Mouse (Mus musculus) adrenal gland, adult 2 months (tissue): ENCODE data around the gene Olfr520. TPM values are rescaled to one million over a fixed set of nuclear protein-coding genes. Genes with fewer than 3 reads are reported as not detected.
"Not testable (repeated sequence)": the region's sequence is repeated elsewhere in the genome, so short reads cannot be mapped to it uniquely, and the experiment has no call there.

ENCODE experiments used
- DNase-seq: peaks from one replicate; pipeline ENCODE4 v3.0.0; 2021
- long read RNA-seq: library from polyadenylated mRNA; stranded (forward); transcript quantifications from one replicate; pipeline ENCODE4 v2.0.0, GENCODE M21; 2021
- polyA plus RNA-seq: library from polyadenylated mRNA; depleted of rRNA; stranded (reverse); fragments of >200 nt; gene quantifications from 2 replicates; pipeline ENCODE4 v1.2.3, GENCODE M21; 2012; rRNA removed
- total RNA-seq, 2 experiments: library from RNA; stranded (reverse); gene quantifications; 2 replicates each; pipeline ENCODE4 v1.2.3; 2021

The Olfr520 gene
- not detected for total RNA-seq
- not detected in 2 replicates for polyA plus RNA-seq
- long read RNA-seq: 0 reads

DNA sequence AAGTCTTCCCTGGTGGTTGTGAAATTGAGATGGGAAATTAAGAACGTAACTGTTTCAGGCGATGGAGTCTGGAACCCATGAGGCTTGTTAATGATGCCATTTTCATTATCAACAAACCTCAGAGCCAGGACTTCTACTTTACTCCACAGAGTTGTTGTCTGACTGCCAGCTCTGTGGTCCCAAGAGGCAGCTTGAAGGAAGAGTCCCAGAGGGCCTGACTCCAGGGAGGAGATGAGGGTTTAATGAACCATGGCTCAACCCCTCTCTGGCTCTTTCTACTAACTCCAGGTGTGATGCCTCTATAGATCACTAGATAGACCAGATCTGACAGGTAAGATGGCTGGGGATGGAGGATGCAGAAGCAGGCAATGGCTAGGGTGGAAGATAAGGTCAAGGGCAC is at the start of gene Olfr520:
Olfr520 (plus strand) TSS at position 301 of the 400 bp plus-strand sequence.
- DNase-seq: no peak

DNA sequence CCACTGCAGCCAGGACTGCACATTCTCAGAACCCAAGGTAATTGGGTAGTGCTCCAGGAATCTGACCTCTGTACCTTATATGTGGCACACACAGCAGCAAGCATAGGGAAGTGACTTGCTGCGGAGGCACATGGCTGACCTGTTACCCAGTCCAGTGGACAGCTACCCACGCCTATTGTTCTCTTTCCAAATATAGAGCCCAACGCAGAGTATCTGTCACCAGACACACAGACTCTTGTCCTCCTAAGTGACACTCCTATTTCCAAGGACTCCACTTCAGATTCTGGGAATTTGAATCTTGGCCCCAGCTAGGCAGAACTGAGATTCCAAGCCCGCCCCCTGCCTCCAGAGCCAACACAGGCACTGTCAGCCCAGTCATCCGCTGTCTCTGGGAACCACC is 49.3 kb upstream of the Olfr520 start:
- DNase-seq: no peak

DNA sequence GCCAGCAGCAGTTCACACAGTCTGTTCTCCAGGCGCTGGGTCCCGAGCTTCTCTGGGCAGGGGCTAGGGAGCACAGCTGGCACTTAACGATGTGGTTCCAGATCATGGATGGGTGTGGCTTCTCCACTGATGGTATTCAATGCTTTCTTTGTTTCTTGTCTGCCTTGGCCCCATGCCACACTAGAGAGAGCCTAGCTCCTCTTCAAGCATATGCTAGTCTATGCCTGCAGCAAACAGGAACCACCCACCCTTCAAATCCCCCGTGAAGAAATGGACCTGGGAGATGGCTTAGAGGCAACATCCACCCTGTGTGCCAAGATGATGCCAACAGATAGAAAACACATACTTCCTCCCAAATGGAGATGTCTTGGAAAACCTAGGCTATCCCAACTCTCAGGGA is 46.0 kb upstream of the Olfr520 start:
- DNase-seq: no peak

DNA sequence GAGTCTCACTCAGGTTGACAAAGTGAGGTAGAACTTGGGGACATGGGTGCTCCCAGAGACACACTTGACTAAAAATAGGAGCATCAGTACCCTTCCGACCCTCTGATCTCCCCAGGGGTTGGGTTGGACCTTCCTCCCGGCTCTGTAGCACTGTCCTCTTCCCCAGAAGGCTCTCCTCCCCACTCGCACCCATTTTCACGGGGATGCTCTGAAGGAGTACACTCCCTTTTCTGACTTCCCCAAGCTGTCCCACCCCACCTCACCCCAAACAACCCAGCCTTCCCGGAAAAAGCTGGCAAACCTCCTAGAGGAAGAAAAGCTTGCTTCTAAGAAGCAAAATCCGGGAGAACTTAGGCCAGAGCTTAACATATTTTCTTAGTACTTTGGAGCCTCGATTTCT is 39.3 kb upstream of the Olfr520 start:
- no peak for DNase-seq

DNA sequence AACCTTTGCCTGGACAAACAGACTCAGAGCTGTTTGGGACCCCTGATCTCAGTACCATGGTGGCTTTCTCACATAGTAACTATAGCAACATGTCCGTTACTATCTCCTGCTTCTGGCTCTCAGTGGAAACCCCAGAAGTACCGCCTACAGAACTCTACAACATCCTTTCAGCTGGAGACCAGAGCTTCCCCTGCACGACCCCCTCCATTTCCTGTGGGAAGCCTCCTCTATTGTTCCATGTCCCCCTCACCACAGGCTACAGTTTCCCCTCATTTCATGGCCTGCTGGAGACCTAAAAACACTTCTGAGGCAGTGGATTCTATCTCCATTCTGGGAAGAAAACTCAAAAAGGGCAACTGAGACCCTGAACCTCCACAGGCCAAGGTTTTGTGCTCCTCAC is 37.7 kb upstream of the Olfr520 start:
- DNase-seq: no peak

DNA sequence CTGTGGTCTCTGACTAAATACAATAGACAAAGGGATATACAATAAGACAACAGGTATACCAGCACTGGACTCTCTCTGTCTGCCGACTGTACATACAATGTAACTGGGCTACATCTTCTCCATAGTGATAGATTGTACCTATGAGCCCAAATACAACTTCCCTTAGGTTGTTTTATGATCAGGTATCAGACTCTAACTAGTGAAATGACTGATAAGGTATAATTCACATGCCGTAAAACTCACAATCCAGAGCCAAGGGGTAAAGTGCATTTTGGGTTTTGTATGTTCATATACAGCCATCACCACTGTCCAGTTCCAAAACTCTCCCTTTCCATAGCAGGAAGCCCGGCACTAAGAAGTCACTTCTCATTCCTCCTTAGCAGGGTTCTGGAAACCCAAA is 36.7 kb upstream of the Olfr520 start:
- DNase-seq: no peak

DNA sequence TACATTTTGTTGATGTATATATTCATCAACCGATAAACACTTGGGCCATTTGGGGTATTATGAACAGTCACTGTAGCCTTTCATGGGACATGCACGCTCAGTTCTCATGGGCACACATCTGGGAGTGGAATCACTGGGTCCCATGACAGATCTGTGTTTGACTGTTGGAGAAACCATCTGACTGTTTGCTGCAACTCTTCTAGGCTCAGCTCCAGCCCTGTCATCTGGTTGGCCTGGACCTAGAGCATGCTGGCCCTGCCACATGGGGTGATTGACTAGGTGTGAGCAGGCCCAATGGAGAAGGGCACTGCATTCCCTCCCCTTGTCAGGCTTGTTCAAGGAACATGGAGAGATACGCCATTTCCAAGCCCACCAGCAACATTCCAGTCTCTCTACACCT is 36.1 kb upstream of the Olfr520 start:
- no peak for DNase-seq

DNA sequence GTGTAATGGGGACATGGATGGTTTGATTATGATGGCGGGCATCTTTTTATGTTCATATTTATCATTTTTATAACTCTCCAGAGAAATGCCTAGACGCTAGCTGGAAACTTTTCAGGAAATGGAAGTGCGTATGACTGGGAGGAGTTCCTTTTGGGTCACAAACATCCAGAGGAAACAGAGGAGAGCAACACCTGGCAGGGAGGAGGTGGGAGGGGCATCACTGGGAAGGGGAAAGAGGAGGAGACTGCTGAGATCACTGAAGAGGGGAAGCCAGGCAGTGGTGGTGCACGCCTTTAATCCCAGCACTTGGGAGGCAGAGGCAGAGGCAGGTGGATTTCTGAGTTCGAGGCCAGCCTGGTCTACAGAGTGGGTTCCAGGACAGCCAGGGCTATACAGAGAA is 35.6 kb upstream of the Olfr520 start:
- DNase-seq: not testable (repeated sequence)

DNA sequence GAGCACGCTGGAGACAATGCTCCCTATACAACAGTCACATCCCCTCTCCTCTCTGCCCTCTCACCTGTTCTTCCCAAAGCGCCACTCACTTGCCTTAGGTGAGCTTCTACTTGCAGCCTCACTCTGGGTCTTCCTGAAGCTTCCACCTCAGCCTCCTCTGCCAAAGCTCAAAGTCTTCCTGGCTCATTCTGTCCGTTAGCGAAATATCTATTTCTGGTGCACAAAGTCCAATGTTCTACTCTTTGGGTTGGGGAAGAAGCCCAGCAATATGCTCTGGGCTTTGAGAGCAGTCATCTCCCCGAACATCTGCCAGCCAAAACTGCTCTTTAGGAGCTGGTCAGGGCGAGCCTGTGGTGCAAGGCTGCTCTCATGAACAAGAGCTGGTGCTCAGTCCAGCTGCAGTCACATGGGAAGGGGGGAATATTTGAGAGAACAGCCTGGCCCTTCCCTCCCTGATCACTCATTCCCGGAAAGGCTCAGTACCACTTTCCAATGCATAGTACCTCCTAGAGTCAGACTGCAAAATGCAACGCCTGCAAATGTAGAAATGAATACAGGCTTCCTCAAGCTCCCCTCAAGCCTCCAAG is 34.5 kb upstream of the Olfr520 start:
- DNase-seq: no peak

DNA sequence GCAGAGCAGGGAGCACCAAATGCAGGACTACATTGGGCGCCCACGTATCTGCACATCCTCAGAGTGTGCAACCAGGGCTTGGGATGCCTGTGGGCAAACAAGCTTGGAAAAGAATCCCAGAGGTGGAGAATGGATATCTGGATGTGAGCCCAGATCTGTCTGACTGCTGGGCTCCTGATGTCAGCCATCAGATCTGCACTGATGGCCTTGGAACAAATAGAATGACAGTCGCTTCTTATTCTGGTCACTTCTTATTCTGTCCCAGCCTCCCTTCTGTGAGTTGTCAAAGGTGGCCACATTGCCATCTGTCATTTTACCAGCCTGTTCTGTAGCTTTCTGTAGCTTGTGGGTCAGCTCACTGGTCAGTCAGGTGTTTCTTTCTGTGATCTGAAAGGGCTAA is 31.5 kb upstream of the Olfr520 start:
- DNase-seq: no peak

DNA sequence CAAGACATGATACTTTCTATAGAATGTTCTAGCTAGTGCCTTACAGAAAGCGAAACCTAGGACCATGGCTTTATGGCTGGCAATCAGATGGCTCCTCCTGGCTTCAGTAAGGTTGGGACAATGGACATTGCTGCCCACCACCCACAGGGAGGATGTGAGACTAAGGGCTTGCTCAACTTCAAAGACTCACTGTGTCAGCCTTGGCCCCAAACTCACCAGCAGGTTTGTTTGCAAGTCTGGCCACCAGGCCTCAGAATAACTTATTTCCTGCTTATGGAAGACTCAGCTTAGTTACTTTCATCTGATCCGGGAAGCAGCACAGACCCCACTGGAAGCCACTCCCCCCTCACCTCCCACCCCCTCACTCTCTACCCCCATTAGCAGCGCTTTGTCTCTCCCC is 31.0 kb upstream of the Olfr520 start:
- DNase-seq: no peak

DNA sequence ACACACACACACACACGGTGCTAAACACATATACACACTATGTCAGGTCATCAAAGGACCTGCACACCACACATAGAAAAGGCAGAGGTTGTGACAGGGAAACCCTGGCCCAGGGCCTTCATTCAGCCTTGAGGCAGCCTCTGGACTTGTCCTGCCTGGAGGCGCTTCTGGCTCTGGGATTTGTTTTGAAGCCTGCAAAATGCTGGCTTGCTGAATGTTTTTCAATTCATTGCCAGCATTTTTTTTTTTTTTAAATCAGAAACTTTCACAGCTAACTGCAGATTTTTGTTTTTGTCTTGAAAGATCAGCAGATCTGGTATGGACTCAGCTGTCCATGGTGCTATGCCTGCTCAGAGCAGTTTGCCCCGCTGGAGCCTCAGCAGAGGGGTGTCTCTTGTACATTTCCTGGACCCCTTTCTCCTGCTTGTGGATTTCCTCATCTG is 30.3 kb upstream of the Olfr520 start:
- DNase-seq: peak; percentile 69

DNA sequence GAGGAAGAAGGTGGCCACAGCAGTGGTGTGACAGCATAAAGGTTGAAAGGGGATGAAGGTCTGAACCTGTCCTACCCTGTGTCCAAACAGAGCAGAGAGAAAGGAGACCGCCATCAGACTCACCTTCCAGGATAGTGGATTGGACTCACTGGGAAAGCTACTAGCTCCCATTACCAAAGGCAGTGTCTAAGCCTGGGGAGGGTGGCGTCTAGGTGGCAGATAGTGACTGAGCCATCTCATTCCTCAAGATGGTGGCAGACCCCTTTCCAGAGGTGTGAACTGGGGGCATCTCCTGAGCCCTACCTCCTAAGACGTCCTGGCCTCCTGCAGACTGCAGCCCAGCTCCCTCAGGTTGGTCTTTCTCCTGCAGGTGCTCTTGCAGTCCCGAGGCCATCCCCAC is 29.4 kb upstream of the Olfr520 start:
- no peak for DNase-seq

DNA sequence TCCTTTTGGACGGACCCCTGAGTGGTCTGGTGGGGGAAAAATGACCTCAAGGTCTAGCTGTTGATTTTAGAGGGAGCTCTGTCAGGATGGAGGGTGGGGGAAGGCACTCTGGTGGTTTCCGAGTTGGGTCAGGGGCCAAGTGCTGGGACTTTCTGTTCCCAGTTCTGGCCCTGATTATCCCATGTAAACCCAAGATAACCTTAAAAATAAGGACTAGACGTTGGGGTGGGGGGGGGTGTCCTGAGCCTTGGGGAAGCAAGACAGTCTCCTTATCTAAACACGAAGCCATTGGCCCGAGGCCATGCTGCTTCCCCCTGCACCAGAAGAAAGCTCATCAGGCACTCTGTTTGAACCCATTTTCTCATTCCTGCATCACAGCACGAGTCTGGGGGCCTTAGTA is 27.9 kb upstream of the Olfr520 start:
- DNase-seq: no peak

DNA sequence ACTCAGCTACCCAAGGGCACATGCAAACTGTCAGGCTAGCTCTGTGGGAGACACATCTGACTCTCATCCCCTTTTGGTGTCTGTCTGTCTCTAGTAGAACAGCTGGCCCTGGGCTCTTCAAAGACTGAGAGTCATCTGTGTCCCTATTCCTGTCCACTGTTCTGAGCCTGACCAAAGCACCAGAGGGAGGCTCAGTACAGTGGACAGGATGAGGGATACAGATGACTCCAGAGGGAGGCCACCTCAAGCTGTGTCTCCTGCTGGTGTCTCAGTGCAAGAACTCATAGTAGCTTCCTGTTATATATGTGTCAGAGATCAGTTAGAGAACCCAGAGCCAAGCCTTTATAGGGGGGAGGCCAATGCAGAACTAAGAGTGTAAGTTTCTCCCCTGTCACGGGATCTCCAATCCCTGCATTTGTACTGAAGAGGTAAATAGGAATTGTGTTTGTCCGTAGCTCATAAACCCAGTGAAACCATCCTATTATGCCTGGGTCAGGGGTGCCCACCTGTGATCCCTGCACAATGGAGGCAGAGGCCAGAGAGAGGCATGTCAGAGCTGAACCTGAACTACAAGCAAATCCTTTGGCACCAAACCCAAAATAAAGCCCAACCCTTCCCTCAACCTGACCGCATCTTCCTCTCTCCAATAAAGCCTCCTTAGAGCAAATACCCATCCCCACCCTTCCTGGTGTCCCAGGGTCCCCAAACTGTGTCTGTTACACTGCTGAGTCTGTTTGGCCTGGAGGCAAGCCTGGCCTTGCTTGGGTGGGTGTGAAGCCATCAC is 25.1 kb upstream of the Olfr520 start:
- no peak for DNase-seq

DNA sequence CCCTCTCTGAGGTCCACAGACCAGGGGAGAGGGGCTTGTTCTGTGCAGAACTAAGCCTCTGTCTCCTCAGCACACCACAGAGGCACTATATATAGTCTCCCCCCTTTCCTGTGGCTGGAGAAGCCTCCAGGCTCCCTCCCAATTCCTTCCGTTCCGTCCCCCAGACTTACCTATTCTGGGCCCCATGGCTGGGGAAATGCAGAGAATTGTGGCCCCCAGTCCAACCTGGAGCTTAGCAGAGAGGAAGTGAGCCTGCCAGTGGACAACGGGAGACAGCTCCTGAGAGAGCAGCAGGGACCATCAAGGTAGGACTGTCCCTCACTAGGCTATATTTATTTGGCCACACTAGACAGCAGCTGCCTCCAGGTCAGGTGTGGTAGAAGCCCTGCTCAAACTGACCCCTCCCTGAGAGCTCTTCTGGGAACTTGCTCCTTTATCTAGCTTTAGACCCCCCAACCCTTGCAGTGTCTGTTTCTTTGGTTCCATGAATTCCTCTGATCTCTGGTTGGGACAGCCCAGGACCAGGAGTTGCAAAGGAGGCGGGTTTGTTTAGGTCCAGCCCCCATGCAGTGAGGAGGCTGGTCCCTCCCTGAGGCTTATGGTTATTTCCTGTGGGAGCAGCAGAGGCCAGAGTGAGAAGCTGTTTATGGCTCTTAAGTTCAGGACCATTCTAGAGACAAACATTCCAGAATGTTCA is 23.6 kb upstream of the Olfr520 start:
- peak; percentile 74 for DNase-seq

DNA sequence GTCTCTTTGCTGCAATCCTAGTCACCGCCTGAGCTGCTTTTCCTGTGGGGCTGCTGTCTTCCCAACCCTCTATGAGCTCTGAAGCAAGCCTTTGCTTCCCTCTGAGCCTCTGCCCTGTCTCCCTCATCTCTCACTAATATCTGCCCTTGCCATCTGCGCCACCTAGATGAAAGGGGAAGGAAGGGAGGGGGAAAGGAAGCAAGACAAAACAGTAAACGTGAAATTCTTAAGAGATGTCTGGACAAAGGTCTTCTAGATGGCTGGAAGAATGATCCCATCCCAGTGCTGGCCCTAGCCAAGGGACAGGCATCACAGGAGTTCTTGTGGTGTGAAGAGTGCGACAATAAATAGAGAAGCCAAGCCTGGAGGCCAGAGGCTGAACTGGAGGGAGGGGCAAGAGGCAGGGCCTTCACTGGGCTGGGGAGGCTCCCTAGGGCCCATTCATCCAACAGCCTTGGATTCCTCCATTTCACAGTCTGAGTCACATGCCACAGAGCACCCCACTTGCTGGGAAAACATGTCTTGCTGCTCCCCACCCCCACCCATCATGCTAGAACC is 23.0 kb upstream of the Olfr520 start:
- peak; percentile 92 for DNase-seq

DNA sequence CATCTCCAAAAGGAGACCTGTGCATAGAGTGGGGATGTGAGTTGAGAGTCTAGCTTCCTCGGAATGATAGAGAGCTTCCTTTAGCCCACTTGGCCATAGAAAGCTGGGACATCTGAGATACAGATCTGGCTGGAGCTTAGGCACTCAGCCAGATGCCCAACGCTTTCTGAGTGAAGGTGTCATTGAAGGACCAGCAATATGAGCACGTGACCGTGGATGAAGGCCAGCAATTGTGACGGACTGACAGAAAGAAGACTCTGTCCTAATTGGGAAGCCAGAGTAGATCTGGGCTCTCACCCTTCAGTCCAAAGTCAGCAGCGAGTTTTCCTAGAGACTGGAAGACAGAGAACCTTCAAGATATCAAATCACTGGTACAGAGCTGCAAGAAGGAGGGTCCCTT is 22.4 kb upstream of the Olfr520 start:
- peak; percentile 70 for DNase-seq

DNA sequence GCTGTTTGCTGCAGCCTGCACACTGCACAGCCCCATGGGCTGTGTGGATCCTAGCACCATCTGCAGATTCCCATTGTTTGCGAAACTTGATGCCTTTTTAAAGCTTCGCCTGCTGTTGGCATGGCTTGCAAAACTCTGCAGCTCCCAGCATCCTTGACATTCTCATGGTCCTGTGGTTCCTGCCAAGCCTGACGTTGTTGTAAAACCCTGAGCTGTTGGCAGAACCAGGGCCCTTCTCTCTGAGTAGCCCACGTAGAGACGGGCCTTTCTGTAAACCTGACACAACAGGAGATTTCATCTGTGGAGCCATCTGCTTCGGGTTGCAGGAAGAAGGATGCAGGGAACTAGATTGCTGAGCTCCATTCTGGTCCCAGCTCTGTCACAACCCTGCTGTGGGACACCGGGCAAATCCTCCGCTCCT is 21.8 kb upstream of the Olfr520 start:
- DNase-seq: peak; percentile 89

DNA sequence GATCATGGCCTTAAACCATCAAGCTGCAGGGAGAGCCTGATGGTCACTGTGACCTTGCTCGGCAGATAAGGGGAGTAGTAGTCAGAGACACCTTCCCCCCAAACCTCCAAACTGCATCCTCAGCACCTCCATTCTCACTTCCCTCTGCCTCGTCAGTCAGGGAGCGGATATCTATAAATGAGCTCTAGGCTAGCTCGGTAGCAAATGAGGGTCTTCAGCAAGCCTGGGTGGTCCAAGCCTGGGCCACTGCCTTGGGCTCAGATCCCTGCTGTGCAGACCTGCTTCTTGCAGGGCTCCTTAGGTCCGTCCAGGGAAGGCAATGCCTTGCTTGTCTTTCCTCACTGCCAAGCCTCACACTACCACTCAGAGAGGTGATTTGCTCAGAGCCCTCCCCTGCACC is 21.3 kb upstream of the Olfr520 start:
- DNase-seq: no peak

DNA sequence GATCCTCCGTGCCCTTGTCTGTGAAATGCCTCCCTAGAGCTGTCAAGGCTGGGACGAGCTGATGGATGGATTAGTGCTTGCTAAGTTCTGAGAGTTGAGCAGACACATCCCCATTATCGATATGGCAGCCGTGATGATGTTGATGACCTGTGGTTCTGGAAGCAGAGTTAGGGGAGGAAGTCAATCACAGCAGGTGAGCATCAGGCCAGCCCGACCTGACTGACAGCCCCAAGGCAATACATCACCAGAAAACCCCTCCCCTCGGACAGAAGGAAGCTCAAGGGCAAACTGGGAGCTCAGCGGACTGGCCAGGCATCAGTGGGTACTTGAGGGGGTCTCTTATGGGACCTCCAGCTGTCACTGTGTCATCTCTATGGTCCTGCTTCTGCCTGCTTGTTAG is 20.1 kb upstream of the Olfr520 start:
- no peak for DNase-seq

DNA sequence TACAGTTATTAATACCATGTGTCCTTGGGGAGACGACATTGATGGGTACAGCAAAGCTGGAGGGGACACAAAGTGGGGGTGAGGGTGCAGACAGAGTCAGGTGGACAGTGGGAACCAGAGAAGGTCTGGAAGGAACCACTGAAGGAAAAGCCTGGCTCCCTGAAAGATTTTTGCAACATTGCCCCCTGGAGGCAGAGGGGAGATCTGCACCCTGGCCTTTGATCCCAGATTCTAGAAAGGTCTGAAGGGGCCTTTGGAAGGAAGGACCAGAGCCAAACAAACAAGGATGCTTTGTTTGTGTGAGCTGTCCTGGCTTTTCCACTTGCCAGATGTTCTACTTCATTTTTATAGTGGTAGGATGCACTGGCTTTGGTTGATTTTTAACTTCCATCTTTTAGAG is 19.6 kb upstream of the Olfr520 start:
- DNase-seq: peak; percentile 78

DNA sequence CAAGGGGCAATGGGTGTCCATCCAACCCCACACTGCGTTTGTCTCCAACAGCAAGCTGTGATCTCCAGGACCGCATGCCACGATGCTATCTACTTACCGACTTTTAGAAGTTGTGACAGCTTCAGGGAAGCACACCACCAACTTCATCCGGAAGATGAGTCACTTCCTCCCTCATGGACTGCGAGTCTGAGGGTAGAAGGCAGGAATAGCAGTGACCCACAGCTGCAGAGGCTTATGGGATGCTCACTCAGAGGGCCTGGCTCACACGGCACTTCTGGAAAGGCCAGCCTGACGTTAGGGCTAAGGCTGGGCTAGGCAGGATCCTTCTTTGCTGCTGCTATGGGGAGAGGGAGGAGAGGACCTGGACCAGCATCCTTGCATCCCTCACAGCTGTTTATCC is 18.9 kb upstream of the Olfr520 start, which contains the start of gene Slco2b1:
Slco2b1 (minus strand) TSS at position 175 of the 400 bp plus-strand sequence.
- no peak for DNase-seq
